Mouse (Mus musculus) heart, embryonic 16.5 days (tissue): Measurements from ENCODE around the gene Zfp366. TPM values are rescaled to one million over a fixed set of nuclear protein-coding genes. Genes with fewer than 3 reads are reported as not detected.

Experiments
- ATAC-seq: fragments of 200-750 bp; cut with Nextera tagmentation; replicated peaks from 2 replicates; pipeline ENCODE4 v1.8.0; 2017; ENCODE audit warnings: moderate number of reproducible peaks; ENCODE audit not compliant: insufficient read depth, low FRiP score; ENCODE audit errors: extremely low read depth
- H3K27ac ChIP-seq: fragments of 300-500 bp; sonication (generic); 2 replicates; pipeline ENCODE4 v1.5.1; 2014; ENCODE audit warnings: mild to moderate bottlenecking, low read length, control low read depth, moderate library complexity
- H3K27me3 ChIP-seq: fragments of 300-500 bp; sonication (generic); 2 replicates; pipeline ENCODE4 v1.6.1; 2014; ENCODE audit warnings: low read length, mixed read lengths; ENCODE audit not compliant: control insufficient read depth, insufficient read depth
- H3K36me3 ChIP-seq: fragments of 300-500 bp; sonication (generic); 2 replicates; pipeline ENCODE4 v1.6.1; 2014; ENCODE audit not compliant: control insufficient read depth, insufficient read depth
- H3K4me1 ChIP-seq: fragments of 300-500 bp; sonication (generic); 2 replicates; pipeline ENCODE4 v1.6.1; 2014; ENCODE audit warnings: low read length, mixed read lengths; ENCODE audit not compliant: control insufficient read depth, insufficient read depth
- H3K4me2 ChIP-seq: fragments of 300-500 bp; sonication (generic); 2 replicates; pipeline ENCODE4 v1.6.1; 2014; ENCODE audit warnings: low read depth, mild to moderate bottlenecking, control low read depth, low read length
- H3K4me3 ChIP-seq: fragments of 300-500 bp; sonication (generic); 2 replicates; pipeline ENCODE4 v1.5.1; 2014; ENCODE audit warnings: mild to moderate bottlenecking, control low read depth, low read length
- H3K9ac ChIP-seq: fragments of 300-500 bp; sonication (generic); 2 replicates; pipeline ENCODE4 v1.6.1; 2014; ENCODE audit warnings: low read length, control low read depth
- H3K9me3 ChIP-seq: fragments of 300-500 bp; sonication (generic); replicated peaks from 2 replicates; pipeline ENCODE4 v1.6.1; 2016; ENCODE audit warnings: low read length; ENCODE audit not compliant: control insufficient read depth
- WGBS: fragments of 180-500 bp; shearing (Covaris S2); extraction: QIAGEN DNeasy Blood & Tissue Kit; methylation state at CpG from one replicate; pipeline ENCODE4 v1.1.7; 2014; 5-methylcytosine and 5-hydroxymethylcytosine counted together
- polyA plus RNA-seq: library from polyadenylated mRNA; unstranded; fragments of >200 nt; fragmentation: Nextera tagmentation; extraction: Ambion mirVana; gene quantifications from 2 replicates; pipeline ENCODE4 v1.2.1, GENCODE M21; 2015

Gene Zfp366
- polyA plus RNA-seq = 0.66 and 0.75 TPM in 2 replicates

- no peaks in the 10 kb centered on the region for H3K36me3 ChIP-seq
- no peaks in the 10 kb centered on the region for H3K9me3 ChIP-seq
- no peak for ATAC-seq
- 51% methylated on average over 11 of the region's 11 CpGs for WGBS
- peak within 1 kb of the TSS; percentile 45; the same call in 1 of the 2 replicates for H3K4me2 ChIP-seq
- H3K27me3 ChIP-seq = no peaks in the 10 kb centered on the region
- H3K4me3 ChIP-seq = peak within 1 kb of the TSS; percentile 28
- H3K27ac ChIP-seq = peak within 1 kb of the TSS; percentile 68
- peaks cover 17% of the 10 kb centered on the region for H3K4me1 ChIP-seq
- 0 out of 2 replicates have a peak within 1 kb of the TSS, but pooled peaks have one; percentile 18 for H3K9ac ChIP-seq
Observed at GRCm38 (mm10) chr13:99184155-99184886, at the start of gene Zfp366. Gene Zfp366, plus strand, starts transcription at chr13:99184823.

DNA sequence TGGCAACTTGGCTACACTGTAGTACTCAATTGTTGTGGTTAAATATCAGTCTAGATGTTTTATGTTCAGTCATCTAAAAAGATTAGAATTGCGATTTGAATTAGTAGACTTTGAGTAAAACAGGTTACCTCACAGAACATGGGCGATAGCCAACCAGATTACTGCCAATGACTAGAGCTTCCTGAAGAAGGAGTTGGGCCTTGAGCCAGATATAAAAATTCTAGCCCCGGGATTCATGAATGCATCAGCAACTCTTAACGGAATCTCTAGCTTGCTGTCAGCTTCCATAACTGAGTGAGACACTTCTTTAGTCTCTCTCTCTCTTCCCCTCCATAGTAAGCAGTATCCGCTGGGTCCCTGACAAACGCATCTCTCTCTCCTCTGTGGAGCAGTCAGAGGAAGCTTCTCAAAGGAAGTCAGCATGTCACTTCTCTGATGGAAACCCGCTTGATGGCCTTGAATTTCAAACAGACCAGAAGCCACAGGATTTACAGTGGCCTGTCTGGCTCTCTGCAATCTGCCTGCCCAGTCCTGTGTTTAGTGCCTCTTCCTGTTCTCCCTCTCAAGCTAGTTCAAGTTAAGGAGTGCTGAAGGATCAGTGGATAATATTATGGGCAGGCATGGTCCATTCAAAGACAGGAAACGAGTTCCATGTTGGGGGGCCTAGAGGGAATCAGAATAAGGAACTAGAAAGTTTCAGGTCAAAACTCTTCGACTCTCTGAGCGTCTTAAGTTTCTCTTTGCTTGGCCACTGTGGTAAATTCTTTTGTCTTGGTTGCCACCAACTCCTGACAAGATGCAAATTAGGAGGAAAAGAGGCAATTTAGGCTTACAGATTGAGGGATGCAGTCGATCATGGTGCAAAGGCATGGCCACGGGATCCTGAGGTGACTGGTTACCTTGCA is 46.0 kb upstream of the Zfp366 start:
- Histone ChIP-seq H3K27ac (no peak overlapping the region), H3K27me3 (no peaks in the 10 kb centered on the region), H3K4me2 (no peak overlapping the region), H3K9me3 (no peaks in the 10 kb centered on the region), H3K9ac (no peak overlapping the region), H3K36me3 (no peaks in the 10 kb centered on the region), H3K4me1 (no peaks in the 10 kb centered on the region; the same call in 1 of the 2 replicates), H3K4me3 (no peak overlapping the region)
- no peak for ATAC-seq
- WGBS = 74% methylated on average over 12 of the region's 12 CpGs

DNA sequence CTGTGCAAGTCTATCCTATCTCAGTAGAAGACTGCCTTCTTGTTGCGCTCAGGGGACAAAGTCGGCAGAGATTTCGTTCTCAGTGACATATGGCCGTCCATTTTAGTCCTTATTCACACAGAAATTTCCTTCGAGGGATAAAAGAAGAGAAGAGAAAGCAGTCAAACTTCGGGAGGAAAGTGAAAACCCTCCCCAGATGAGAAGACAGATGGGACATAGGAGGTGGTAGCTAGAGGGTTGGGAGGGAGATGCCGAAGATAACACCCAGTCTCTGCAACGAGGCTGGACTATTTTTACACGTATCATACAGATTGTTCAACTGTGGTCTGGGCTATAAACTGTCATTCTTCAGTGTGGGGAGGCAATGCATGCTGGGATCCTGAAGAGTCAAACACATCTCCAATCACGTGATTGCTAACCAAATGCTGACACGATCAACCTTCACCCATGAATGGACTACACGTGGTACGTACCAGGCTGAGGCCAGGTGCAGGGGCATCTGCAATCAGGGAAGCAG is 38.2 kb upstream of the Zfp366 start:
- H3K9me3 ChIP-seq = no peaks in the 10 kb centered on the region
- no peak overlapping the region for H3K9ac ChIP-seq
- H3K27me3 ChIP-seq = no peaks in the 10 kb centered on the region
- no peaks in the 10 kb centered on the region for H3K4me1 ChIP-seq
- no peaks in the 10 kb centered on the region for H3K36me3 ChIP-seq
- no peak overlapping the region for H3K27ac ChIP-seq
- H3K4me3 ChIP-seq = no peak overlapping the region
- H3K4me2 ChIP-seq = no peak overlapping the region
- WGBS = 65% methylated on average over 13 of the region's 13 CpGs
- no peak for ATAC-seq

- peaks cover 5% of the 10 kb centered on the region for H3K4me1 ChIP-seq
- H3K36me3 ChIP-seq = no peaks in the 10 kb centered on the region
- no peak overlapping the region for H3K9ac ChIP-seq
- H3K27me3 ChIP-seq = no peaks in the 10 kb centered on the region
- 70% methylated on average over 6 of the region's 6 CpGs for WGBS
- H3K9me3 ChIP-seq = no peaks in the 10 kb centered on the region
- H3K4me2 ChIP-seq = no peak overlapping the region
- no peak overlapping the region for H3K4me3 ChIP-seq
- H3K27ac ChIP-seq = no peak overlapping the region
- no peak for ATAC-seq
Observed at GRCm38 (mm10) chr13:99147645-99148111, 36.9 kb upstream of the Zfp366 start.

GRCm38 (mm10) chr13:99149551-99150305 is 34.9 kb upstream of the Zfp366 start:
- H3K4me3 ChIP-seq = no peak overlapping the region
- H3K9me3 ChIP-seq = no peaks in the 10 kb centered on the region
- H3K27ac ChIP-seq = no peak overlapping the region
- ATAC-seq = no peak
- no peaks in the 10 kb centered on the region for H3K27me3 ChIP-seq
- no peak overlapping the region for H3K4me2 ChIP-seq
- WGBS = 77% methylated on average over 14 of the region's 14 CpGs
- H3K9ac ChIP-seq = no peak overlapping the region
- H3K4me1 ChIP-seq = peaks cover 12% of the 10 kb centered on the region
- no peaks in the 10 kb centered on the region for H3K36me3 ChIP-seq

GRCm38 (mm10) chr13:99150626-99151025 is 34.0 kb upstream of the Zfp366 start:
- H3K4me2 ChIP-seq = no peak overlapping the region
- H3K36me3 ChIP-seq = no peaks in the 10 kb centered on the region
- no peak overlapping the region for H3K9ac ChIP-seq
- no peak overlapping the region for H3K4me3 ChIP-seq
- H3K27ac ChIP-seq = no peak overlapping the region
- no peak for ATAC-seq
- H3K9me3 ChIP-seq = no peaks in the 10 kb centered on the region
- H3K4me1 ChIP-seq = peaks cover 12% of the 10 kb centered on the region
- 80% methylated on average over 6 of the region's 6 CpGs for WGBS
- H3K27me3 ChIP-seq = no peaks in the 10 kb centered on the region

- Histone ChIP-seq H3K9me3 (0 out of 2 replicates have a peak, but pooled peaks cover under 1% of the 10 kb centered on the region), H3K9ac (no peak overlapping the region), H3K27me3 (no peaks in the 10 kb centered on the region), H3K27ac (no peak overlapping the region), H3K4me1 (peaks cover 12% of the 10 kb centered on the region), H3K36me3 (no peaks in the 10 kb centered on the region), H3K4me2 (no peak overlapping the region), H3K4me3 (no peak overlapping the region)
- 69% methylated on average over 8 of the region's 8 CpGs for WGBS
- ATAC-seq = no peak
Observed at GRCm38 (mm10) chr13:99151121-99151520, 33.5 kb upstream of the Zfp366 start.

- peak; percentile 46 for ATAC-seq
- peak overlapping the region; percentile 64 for H3K9ac ChIP-seq
- peak overlapping the region; percentile 32 for H3K4me3 ChIP-seq
- H3K4me1 ChIP-seq = peaks cover 12% of the 10 kb centered on the region
- H3K27me3 ChIP-seq = no peaks in the 10 kb centered on the region
- H3K36me3 ChIP-seq = no peaks in the 10 kb centered on the region
- 13% methylated on average over 18 of the region's 18 CpGs for WGBS
- H3K27ac ChIP-seq = no peak overlapping the region; the same call in 1 of the 2 replicates
- peaks cover 8% of the 10 kb centered on the region for H3K9me3 ChIP-seq
- peak overlapping the region; percentile 58 for H3K4me2 ChIP-seq
Observed at GRCm38 (mm10) chr13:99152305-99152930, 32.2 kb upstream of the Zfp366 start.
